Mouse (Mus musculus): ENCODE data around the gene Il23a.

- no peak for TF ChIP-seq E2F4 (IDR thresholded peaks at IDR 0.05; ENCODE audit: insufficient read depth)
- TF ChIP-seq TCF3 (IDR thresholded peaks at IDR 0.05; ENCODE audit: insufficient read length, low read depth), result no peak
- TF ChIP-seq MAX (IDR thresholded peaks at IDR 0.05; ENCODE audit: low read depth), result no peak
- no peak for TF ChIP-seq TCF12 (IDR thresholded peaks at IDR 0.05; ENCODE audit: insufficient read depth, poor library complexity, severe bottlenecking)
- TF ChIP-seq REST (IDR thresholded peaks at IDR 0.05; ENCODE audit: insufficient read depth, insufficient read length), result no peak
- TF ChIP-seq POLR2A (IDR thresholded peaks at IDR 0.05; ENCODE audit: insufficient read length, low read depth), result no peak
- no peak for TF ChIP-seq USF1 (IDR thresholded peaks at IDR 0.05; ENCODE audit: low read depth)
- TF ChIP-seq POLR2AphosphoS2 (IDR thresholded peaks at IDR 0.05; ENCODE audit: insufficient read length, low read depth), result no peak
Measured at GRCm38 (mm10) chr10:128310177-128310576, 11.6 kb upstream of the Il23a start.
